Mouse (Mus musculus) heart, postnatal 36 days (tissue): ENCODE measurements around the gene Lrrc63. TPM values are rescaled to one million over a fixed set of nuclear protein-coding genes. Genes with fewer than 3 reads are reported as not detected.

Source experiments
- DNase-seq, 2 experiments: peaks; one replicate each; pipeline ENCODE4 v3.0.0; 2021 to 2022
- intact Hi-C: fragments of 180-260 bp; cut with DNase I; formaldehyde crosslinking; loops from one replicate; pipeline ENCODE4 v1.15.1; 2025
- total RNA-seq, 2 experiments: library from RNA; stranded (reverse); gene quantifications; 2 replicates each; pipeline ENCODE4 v1.2.3; 2021

Gene Lrrc63
- total RNA-seq, 2 experiments from 2014 or later, result not detected

DNA sequence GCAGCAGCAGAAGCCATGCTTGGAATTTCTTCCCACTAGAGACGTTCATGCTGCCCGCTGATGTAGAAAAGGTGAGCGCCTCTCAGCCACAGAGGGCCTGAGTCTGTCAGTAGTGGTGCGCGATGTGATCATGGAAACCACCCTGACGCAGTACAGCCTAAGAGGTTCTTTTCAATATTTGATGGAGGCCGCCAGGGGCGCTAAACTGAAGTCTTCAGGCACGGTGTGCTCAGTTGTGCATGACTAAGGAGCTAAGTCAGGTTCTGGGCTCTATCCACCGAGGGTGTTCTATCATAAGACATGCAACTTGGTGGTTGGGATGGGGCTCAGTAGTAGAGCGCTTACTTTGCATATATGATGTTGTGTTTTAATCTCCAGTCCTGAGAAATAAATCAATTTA is 95.2 kb downstream of the Lrrc63 start:
- no peak for DNase-seq
- intact Hi-C loops, result no loop called here

Other genes starting within 250 kb of the Lrrc63 start
- gene Lrch1, start 183.0 kb downstream of the Lrrc63 start, total RNA-seq, result 10 to 100 TPM; 16.2 to 17.5 TPM
- gene Rubcnl, start 114.9 kb downstream of the Lrrc63 start, total RNA-seq, result under 1 TPM; 0.78 to 0.95 TPM
- gene Lcp1, start 220 bp upstream of the Lrrc63 start, total RNA-seq, result 10 to 100 TPM; 12.6 to 13.8 TPM
- not detected for gene Cpb2, start 111.4 kb upstream of the Lrrc63 start, total RNA-seq
- 10 to 100 TPM; 24.9 to 27.7 TPM for gene Zc3h13, start 153.5 kb upstream of the Lrrc63 start, total RNA-seq